Mouse (Mus musculus) bone marrow, adult 2 months (tissue): ENCODE measurements around the gene Sez6l.

Experiments used
- CTCF ChIP-seq: fragments of 200-500 bp; IDR thresholded peaks from 2 replicates; pipeline ENCODE4 v1.5.1; 2011; ENCODE audit warnings: low read length, control low read depth; ENCODE audit not compliant: control insufficient read depth, insufficient read depth
- POLR2A ChIP-seq: fragments of 200-500 bp; IDR thresholded peaks from 2 replicates; pipeline ENCODE4 v1.6.1; 2011; ENCODE audit warnings: low read depth, mild to moderate bottlenecking, control low read depth, low read length, borderline replicate concordance; ENCODE audit not compliant: control insufficient read depth

- TF ChIP-seq POLR2A (no peak), CTCF (no peak)
Observed at GRCm38 (mm10) chr5:112517454-112517853, 59.5 kb downstream of the Sez6l start.
